Mouse (Mus musculus) heart, postnatal 0 days (tissue): ENCODE results near the gene Amelx.

Experiments used
- CTCF ChIP-seq: IDR thresholded peaks from 2 replicates; pipeline ENCODE4 v1.5.1; 2016; ENCODE audit warnings: antibody characterized with exemption, control low read depth, low read depth
- EP300 ChIP-seq: IDR thresholded peaks from 2 replicates; pipeline ENCODE4 v1.6.1; 2016; ENCODE audit warnings: antibody characterized with exemption, low read depth

DNA sequence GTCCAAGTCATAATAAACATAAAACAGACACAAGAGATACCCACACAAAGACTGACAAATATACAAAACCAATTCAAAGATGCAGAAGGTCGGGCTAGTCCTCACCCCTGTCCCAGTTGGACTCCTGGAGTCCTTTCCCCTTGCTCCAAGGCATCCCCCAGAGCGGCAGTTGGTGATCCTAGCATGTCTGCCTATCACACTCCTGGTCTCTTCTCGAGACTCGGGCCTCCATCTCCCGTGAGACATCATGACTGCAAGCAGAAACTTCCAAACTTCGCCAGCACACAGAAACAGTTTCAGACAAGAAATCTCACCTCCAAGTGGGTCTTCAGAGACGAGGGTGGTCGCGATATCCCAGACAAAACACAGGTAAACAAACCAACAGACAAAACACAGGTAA, 46.5 kb downstream of the Amelx start:
- no peak for TF ChIP-seq EP300
- TF ChIP-seq CTCF: no peak
